In the genomic region with DNA sequence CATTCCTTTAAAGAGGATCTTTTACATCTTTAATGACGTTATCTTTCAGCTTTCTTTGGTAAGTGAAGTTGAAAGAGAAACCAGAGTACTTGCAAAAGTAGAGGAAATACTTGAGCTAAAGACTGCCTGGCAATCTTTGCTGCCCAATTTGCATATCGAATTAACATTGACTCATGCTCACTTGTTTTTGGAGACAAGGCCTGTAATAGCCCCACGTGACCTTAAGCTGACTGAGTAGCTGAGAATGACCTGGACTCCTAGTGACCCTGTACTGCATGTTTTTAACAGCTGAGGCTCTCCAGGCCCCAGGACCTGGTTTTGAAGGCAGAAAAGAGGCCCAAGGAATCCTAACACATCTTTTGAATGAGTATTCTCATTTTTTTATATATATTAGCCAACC, we compare ENCODE assay signal across 28 mouse cellular contexts.
DNase-seq lines count a peak whose midpoint lies in the region; ATAC-seq and TF ChIP-seq lines count a peak whose summit lies in the region.
"Had no signal": no experiment of that assay in that cellular context is flagged by ENCODE, and none has a peak within 500 bp of the region (broad histone marks: within the 10 kb centered on the region; RNA-seq: fewer than 3 reads in every experiment).

No protein-coding gene starts in this region.

- no peaks in the 10 kb centered on the region for H3K4me1 ChIP-seq in lung, postnatal 0 days (ENCODE audit: insufficient read depth, low read depth, low read length)
- H3K4me1 ChIP-seq: embryonic facial prominence, embryonic 12.5 days; embryonic facial prominence, embryonic 15.5 days had no signal

- H3K36me3 ChIP-seq in lung, postnatal 0 days (ENCODE audit: insufficient read depth, low read length), result no peaks in the 10 kb centered on the region
- no peaks in the 10 kb centered on the region for H3K36me3 ChIP-seq in C2C12 (ENCODE audit: control insufficient read depth, insufficient read depth)
- H3K36me3 ChIP-seq: embryonic facial prominence, embryonic 12.5 days; embryonic facial prominence, embryonic 15.5 days; G1E; heart, embryonic 12.5 days; heart, embryonic 15.5 days had no signal

- 65% methylated on average over 3 of the region's 3 CpGs for WGBS in lung, postnatal 0 days

- no peak for TF ChIP-seq EP300 in lung, postnatal 0 days (IDR thresholded peaks at IDR 0.05)

- H3K79me3 ChIP-seq in C2C12 (ENCODE audit: low read depth), result no peaks in the 10 kb centered on the region

- H3K9me3 ChIP-seq in lung, postnatal 0 days (ENCODE audit: low read length), result no peaks in the 10 kb centered on the region
- H3K9me3 ChIP-seq: embryonic facial prominence, embryonic 12.5 days; embryonic facial prominence, embryonic 15.5 days; G1E; heart, embryonic 12.5 days; heart, embryonic 15.5 days had no signal

- no peak overlapping the region for H3ac ChIP-seq in C2C12 (ENCODE audit: control insufficient read depth, insufficient read length, low read depth)

- no peak overlapping the region for H3K4me2 ChIP-seq in lung, postnatal 0 days (replicated peaks; ENCODE audit: low read depth, low read length)
- H3K4me2 ChIP-seq: embryonic facial prominence, embryonic 12.5 days; embryonic facial prominence, embryonic 15.5 days; heart, embryonic 12.5 days; heart, embryonic 15.5 days; hindbrain, embryonic 14.5 days had no signal

- H3K4me3 ChIP-seq in lung, postnatal 0 days (ENCODE audit: low read depth, low read length), result no peak overlapping the region
- no peak overlapping the region for H3K4me3 ChIP-seq in C2C12 (ENCODE audit: insufficient read depth, poor library complexity, severe bottlenecking)
- H3K4me3 ChIP-seq: embryonic facial prominence, embryonic 12.5 days; embryonic facial prominence, embryonic 15.5 days; gastrocnemius, adult 2 months; heart, embryonic 12.5 days; heart, embryonic 15.5 days had no signal

- H3K9ac ChIP-seq in lung, postnatal 0 days (replicated peaks; ENCODE audit: low read depth), result no peak overlapping the region
- H3K9ac ChIP-seq: embryonic facial prominence, embryonic 12.5 days; embryonic facial prominence, embryonic 15.5 days; forebrain, postnatal 0 days; heart, embryonic 12.5 days; heart, embryonic 15.5 days; hindbrain, embryonic 14.5 days had no signal

- no peaks in the 10 kb centered on the region for H3K27me3 ChIP-seq in lung, postnatal 0 days (replicated peaks; ENCODE audit: insufficient read depth, low read length)
- no peaks in the 10 kb centered on the region for H3K27me3 ChIP-seq in C2C12 (ENCODE audit: control insufficient read depth, insufficient read depth, insufficient read length)
- H3K27me3 ChIP-seq: CH12.LX; embryonic facial prominence, embryonic 12.5 days; embryonic facial prominence, embryonic 15.5 days; heart, embryonic 12.5 days; heart, embryonic 15.5 days had no signal

- ATAC-seq in lung, postnatal 0 days, result peak; percentile 54; the same call in 1 of the 2 replicates
- ATAC-seq: forebrain, embryonic 14.5 days; forebrain, postnatal 0 days; hindbrain, postnatal 0 days; inflammation-experienced regulatory T-cells, adult 6 months had no signal

- H3K27ac ChIP-seq in lung, postnatal 0 days (ENCODE audit: low read length), result no peak overlapping the region
- H3K27ac ChIP-seq: embryonic facial prominence, embryonic 12.5 days; embryonic facial prominence, embryonic 15.5 days; gastrocnemius, adult 2 months; heart, embryonic 15.5 days; hindbrain, embryonic 14.5 days; hindbrain, postnatal 0 days had no signal

- DNase-seq in adrenal gland, adult 2 months, result peak; percentile 23
- no peak for DNase-seq in adrenal gland, adult 18-20 months (ENCODE audit: low spot score in 2 of 2)
- peak; percentile 64 for DNase-seq in lung, postnatal 0 days (ENCODE audit: low spot score)
- DNase-seq in lung, postnatal 4 days, result no peak
- DNase-seq in lung, postnatal 36 days, result peak; percentile 14
- DNase-seq in right cerebral cortex, postnatal 14 days, result no peak
- DNase-seq: adrenal gland, postnatal 25 days; cerebellum, adult 11 months; cerebellum, adult 2 months; cerebellum, adult 9-11 months; cerebellum, postnatal 25 days; forebrain, postnatal 0 days; gastrocnemius, adult 2 months; gastrocnemius, postnatal 14 days; heart, adult 18-20 months; heart, postnatal 10 days; heart, postnatal 4 days had no signal

- no peaks in the 10 kb centered on the region for H3K79me2 ChIP-seq in C2C12 (ENCODE audit: control insufficient read depth, insufficient read depth)

- no peak for TF ChIP-seq CTCF in lung, postnatal 0 days (IDR thresholded peaks at IDR 0.05)
- no peak for TF ChIP-seq CTCF in C2C12 (IDR thresholded peaks at IDR 0.05; ENCODE audit: control insufficient read depth, insufficient read depth, insufficient read length)

TF ChIP-seq in C2C12, 6 proteins besides CTCF, POLR2A, EP300 and RAD21:
- TF ChIP-seq USF1 (IDR thresholded peaks at IDR 0.05; ENCODE audit: low read depth), result peak; percentile 6
- no peak for TF ChIP-seq CEBPB (IDR thresholded peaks at IDR 0.05; ENCODE audit: low read depth)

Comparison
In these comparisons a context has a peak if more than half of its experiments do, and no peak if none do; other contexts are left out.
1. DNase-seq: peak in adrenal gland, adult 2 months (single experiment), lung, postnatal 0 days (single experiment) and lung, postnatal 36 days (single experiment); none in adrenal gland, adult 18-20 months (0 of 2), lung, postnatal 4 days (0 of 2) and right cerebral cortex, postnatal 14 days (single experiment).